Mouse (Mus musculus) CH12.LX (cell line): Measurements from ENCODE around the gene Gria1.

ENCODE experiments used
- BHLHE40 ChIP-seq: IDR thresholded peaks from 2 replicates; pipeline ENCODE4 v1.6.1; 2011; ENCODE audit warnings: mild to moderate bottlenecking, low read depth, low read length, improper control_type of control experiment
- CTCF ChIP-seq, 2 experiments: IDR thresholded peaks in 1 of 2; conservative IDR thresholded peaks in 1 of 2; 2 replicates each; pipeline ENCODE4 v1.5.1; 2011 to 2012; ENCODE audit warnings: low read depth in 2 of 2, low read length in 2 of 2, improper control_type of control experiment in 1 of 2, inconsistent platforms in 1 of 2, mild to moderate bottlenecking in 1 of 2, moderate library complexity in 1 of 2
- ELF1 ChIP-seq: IDR thresholded peaks from 2 replicates; pipeline ENCODE4 v1.6.1; 2014; ENCODE audit warnings: low read depth, mild to moderate bottlenecking, inconsistent platforms, low read length, improper control_type of control experiment
- EP300 ChIP-seq: IDR thresholded peaks from 2 replicates; pipeline ENCODE4 v1.6.1; 2011; ENCODE audit warnings: low read length, improper control_type of control experiment
- IRF4 ChIP-seq: IDR thresholded peaks from 2 replicates; pipeline ENCODE4 v1.6.1; 2014; ENCODE audit warnings: low read depth, mild to moderate bottlenecking, inconsistent platforms, low read length, improper control_type of control experiment
- MAFK ChIP-seq: IDR thresholded peaks from 2 replicates; pipeline ENCODE4 v1.6.1; 2011; ENCODE audit warnings: low read length, improper control_type of control experiment; ENCODE audit not compliant: insufficient replicate concordance
- MEF2A ChIP-seq: IDR thresholded peaks from 2 replicates; pipeline ENCODE4 v1.6.1; 2014; ENCODE audit warnings: low read depth, mild to moderate bottlenecking, inconsistent platforms, low read length, improper control_type of control experiment, borderline replicate concordance
- MXI1 ChIP-seq: IDR thresholded peaks from 2 replicates; pipeline ENCODE4 v1.6.1; 2011; ENCODE audit warnings: mild to moderate bottlenecking, low read depth, low read length, improper control_type of control experiment
- NELFE ChIP-seq: IDR thresholded peaks from 2 replicates; pipeline ENCODE4 v1.6.1; 2011; ENCODE audit warnings: low read depth, low read length, improper control_type of control experiment
- NRF1 ChIP-seq: IDR thresholded peaks from 2 replicates; pipeline ENCODE4 v1.6.1; 2014; ENCODE audit warnings: low read depth, mild to moderate bottlenecking, inconsistent platforms, low read length, improper control_type of control experiment, moderate library complexity
- POLR2A ChIP-seq: IDR thresholded peaks from 2 replicates; pipeline ENCODE4 v1.6.1; 2011; ENCODE audit warnings: low read depth, mild to moderate bottlenecking, improper control_type of control experiment, low read length
- RAD21 ChIP-seq: IDR thresholded peaks from 2 replicates; pipeline ENCODE4 v1.6.1; 2011; ENCODE audit warnings: low read depth, mild to moderate bottlenecking, low read length, improper control_type of control experiment, moderate library complexity
- SMC3 ChIP-seq: IDR thresholded peaks from 2 replicates; pipeline ENCODE4 v1.6.1; 2011; ENCODE audit warnings: low read depth, low read length, improper control_type of control experiment
- USF1 ChIP-seq: IDR thresholded peaks from 2 replicates; pipeline ENCODE4 v1.6.1; 2014; ENCODE audit warnings: low read depth, mild to moderate bottlenecking, inconsistent platforms, low read length, improper control_type of control experiment

GRCm38 (mm10) chr11:57298665-57299064 is 287.5 kb downstream of the Gria1 start:
- TF ChIP-seq IRF4 (no peak), SMC3 (no peak), BHLHE40 (no peak), MXI1 (no peak), POLR2A (no peak), CTCF (conservative IDR thresholded peaks at IDR 0.05 in 1 of 2, IDR thresholded peaks at IDR 0.05 in 1 of 2; ENCODE audit: low read depth in 2 of 2, low read length in 2 of 2) (no peak), NELFE (no peak), NRF1 (no peak), EP300 (no peak), ELF1 (no peak), MAFK (no peak), MEF2A (no peak), RAD21 (no peak), USF1 (no peak)
